In the genomic region with DNA sequence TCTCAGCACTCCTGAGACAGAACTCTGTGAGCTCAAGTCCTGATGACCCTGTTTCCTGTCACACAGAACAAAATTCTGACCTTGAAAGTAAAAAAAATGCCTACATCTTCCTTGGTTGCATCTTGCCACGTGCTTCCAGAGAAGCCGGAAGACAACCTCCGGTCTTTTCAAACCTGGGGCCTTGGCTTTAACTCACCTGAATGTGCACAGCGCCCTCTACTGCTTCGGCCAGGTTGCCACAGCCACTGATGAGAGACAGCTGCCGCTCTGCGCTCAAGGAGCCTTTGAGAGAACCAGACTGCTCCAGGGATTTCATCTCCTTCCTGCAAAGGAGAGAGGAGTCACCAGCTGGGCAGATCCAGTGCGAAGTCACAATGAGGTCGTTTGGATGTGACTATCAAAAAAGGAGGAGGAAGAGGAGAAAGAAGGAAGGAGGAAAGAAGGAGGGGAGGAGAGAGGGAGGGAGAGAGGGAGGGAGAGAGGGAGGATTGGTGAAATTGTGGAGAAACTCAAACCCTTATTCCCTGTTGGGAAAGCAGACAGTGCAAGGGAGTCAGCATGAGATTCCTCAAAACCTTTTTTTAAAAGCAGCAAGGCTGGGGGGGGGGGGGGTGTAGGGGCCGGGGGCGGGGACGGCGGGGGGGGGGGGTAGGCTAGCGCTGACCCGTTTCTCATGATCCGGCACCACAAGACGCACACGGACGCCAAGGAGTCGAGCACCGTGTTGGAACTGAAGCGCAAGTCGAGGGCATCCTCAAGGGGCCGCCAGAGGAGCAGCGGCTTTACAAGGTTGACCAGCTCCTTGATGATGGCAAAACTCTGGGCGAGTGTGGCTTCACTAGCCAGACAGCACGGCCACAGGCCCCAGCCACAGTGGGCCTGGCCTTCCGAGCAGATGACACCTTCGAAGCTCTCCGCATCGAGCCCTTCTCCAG, we compare ENCODE assay signal across 8 mouse cellular contexts. TPM values are rescaled to one million over a fixed set of nuclear protein-coding genes. Genes with fewer than 3 reads are reported as not detected.
A peak's percentile ranks its signal among the peaks of the same experiment; 100 is the strongest.
DNase-seq lines count a peak whose midpoint lies in the region; ATAC-seq and TF ChIP-seq lines count a peak whose summit lies in the region.

No protein-coding gene starts in this region.

- H3K79me2 ChIP-seq in heart, adult 2 months (replicated peaks; ENCODE audit: control insufficient read depth, insufficient read depth, low read length), result no peaks in the 10 kb centered on the region

- 0 out of 2 replicates have a peak, but pooled peaks have one; percentile 18 for TF ChIP-seq EP300 in heart, adult 2 months (IDR thresholded peaks at IDR 0.05; ENCODE audit: insufficient read depth, low read depth, low read length)

- no peaks in the 10 kb centered on the region for H3K4me1 ChIP-seq in embryonic facial prominence, embryonic 11.5 days (ENCODE audit: control insufficient read depth, insufficient read depth, low read length)
- H3K4me1 ChIP-seq in heart, adult 2 months (ENCODE audit: control insufficient read depth, insufficient read depth, low read length), result no peaks in the 10 kb centered on the region
- H3K4me1 ChIP-seq in limb, embryonic 11.5 days (ENCODE audit: control insufficient read depth, insufficient read depth, low read length), result no peaks in the 10 kb centered on the region
- H3K4me1 ChIP-seq in midbrain, postnatal 0 days (ENCODE audit: insufficient read depth, low read length), result no peaks in the 10 kb centered on the region
- H3K4me1 ChIP-seq in stomach, embryonic 14.5 days (ENCODE audit: control insufficient read depth, insufficient read depth, low read length), result no peaks in the 10 kb centered on the region

- no peaks in the 10 kb centered on the region for H3K36me3 ChIP-seq in embryonic facial prominence, embryonic 11.5 days (replicated peaks; ENCODE audit: control insufficient read depth, insufficient read depth, low read depth, low read length)
- no peaks in the 10 kb centered on the region for H3K36me3 ChIP-seq in heart, adult 2 months (ENCODE audit: control insufficient read depth, insufficient read depth, low read length)
- H3K36me3 ChIP-seq in limb, embryonic 11.5 days (ENCODE audit: control insufficient read depth, insufficient read depth, low read length), result no peaks in the 10 kb centered on the region
- no peaks in the 10 kb centered on the region for H3K36me3 ChIP-seq in midbrain, postnatal 0 days (ENCODE audit: insufficient read depth, low read length)
- no peaks in the 10 kb centered on the region for H3K36me3 ChIP-seq in stomach, embryonic 14.5 days (ENCODE audit: control insufficient read depth, insufficient read depth, low read length)

- no peaks in the 10 kb centered on the region for H3K27me3 ChIP-seq in embryonic facial prominence, embryonic 11.5 days (ENCODE audit: control insufficient read depth, insufficient read depth, low read length)
- H3K27me3 ChIP-seq in heart, adult 2 months (ENCODE audit: control insufficient read depth, insufficient read depth, low read length), result no peaks in the 10 kb centered on the region
- H3K27me3 ChIP-seq in limb, embryonic 11.5 days (ENCODE audit: control insufficient read depth, insufficient read depth, low read length), result no peaks in the 10 kb centered on the region
- H3K27me3 ChIP-seq in midbrain, postnatal 0 days (ENCODE audit: insufficient read depth, low read length), result no peaks in the 10 kb centered on the region
- no peaks in the 10 kb centered on the region for H3K27me3 ChIP-seq in stomach, embryonic 14.5 days (ENCODE audit: control insufficient read depth, insufficient read depth, low read length)

- ATAC-seq in embryonic facial prominence, embryonic 11.5 days (replicated peaks; ENCODE audit: insufficient number of reproducible peaks, low FRiP score, low TSS enrichment, low read depth), result peak; percentile 63; the same call in 1 of the 2 replicates
- 0 out of 2 replicates have a peak, but pooled peaks have one; percentile 57 for ATAC-seq in limb, embryonic 11.5 days (ENCODE audit: insufficient number of reproducible peaks, low FRiP score, low TSS enrichment, low read depth)
- peak; percentile 73 for ATAC-seq in midbrain, postnatal 0 days (ENCODE audit: low FRiP score)
- ATAC-seq in stomach, embryonic 14.5 days (ENCODE audit: insufficient number of reproducible peaks, insufficient read depth, low FRiP score, low read depth), result peak; percentile 33; the same call in 1 of the 2 replicates

- intact Hi-C loops in heart, adult 2 months (cut with DNase I), result loop anchor here (2.0 to 5.0 kb wide), 2 partner anchors 254 to 271 kb away; no protein-coding TSS in a partner anchor

- peak overlapping the region; percentile 10; the same call in 1 of the 2 replicates for H3K4me2 ChIP-seq in embryonic facial prominence, embryonic 11.5 days (ENCODE audit: low read depth, low read length)
- H3K4me2 ChIP-seq in limb, embryonic 11.5 days (ENCODE audit: low read depth, severe bottlenecking), result peak overlapping the region; percentile 17; the same call in 1 of the 2 replicates
- peak overlapping the region; percentile 26; the same call in 1 of the 2 replicates for H3K4me2 ChIP-seq in midbrain, postnatal 0 days (ENCODE audit: low read depth, low read length, poor library complexity, severe bottlenecking)
- peak overlapping the region; percentile 22; the same call in 1 of the 2 replicates for H3K4me2 ChIP-seq in stomach, embryonic 14.5 days (replicated peaks; ENCODE audit: low read depth, low read length)

- no peak overlapping the region for H3K27ac ChIP-seq in embryonic facial prominence, embryonic 11.5 days (replicated peaks; ENCODE audit: low read depth, low read length)
- H3K27ac ChIP-seq in heart, adult 2 months, result no peak overlapping the region
- no peak overlapping the region for H3K27ac ChIP-seq in limb, embryonic 11.5 days (replicated peaks; ENCODE audit: low read depth, low read length)
- no peak overlapping the region for H3K27ac ChIP-seq in midbrain, postnatal 0 days (ENCODE audit: low read depth, low read length)
- no peak overlapping the region for H3K27ac ChIP-seq in stomach, embryonic 14.5 days (ENCODE audit: low read length)

- TF ChIP-seq CTCF in heart, adult 2 months (IDR thresholded peaks at IDR 0.05), result peak; percentile 84
- peak; percentile 89 for TF ChIP-seq CTCF in midbrain, postnatal 0 days (IDR thresholded peaks at IDR 0.05)

- H3K9me3 ChIP-seq in embryonic facial prominence, embryonic 11.5 days (replicated peaks; ENCODE audit: control insufficient read depth, low read length), result no peaks in the 10 kb centered on the region
- H3K9me3 ChIP-seq in limb, embryonic 11.5 days (ENCODE audit: control insufficient read depth, low read length), result no peaks in the 10 kb centered on the region
- no peaks in the 10 kb centered on the region for H3K9me3 ChIP-seq in midbrain, postnatal 0 days (ENCODE audit: low read length)
- no peaks in the 10 kb centered on the region for H3K9me3 ChIP-seq in stomach, embryonic 14.5 days (ENCODE audit: control insufficient read depth, low read depth, low read length)

- peak; percentile 78 for DNase-seq in 3T3-L1 (ENCODE audit: low read depth, low spot score)
- peak; percentile 85 for DNase-seq in adrenal gland, postnatal 14 days
- DNase-seq in embryonic facial prominence, embryonic 11.5 days (ENCODE audit: low spot score), result peak; percentile 93
- peak; percentile 54 to 64 for DNase-seq in heart, adult 2 months
- peak; percentile 65 to 82 for DNase-seq in kidney, adult 8-10 months
- peak; percentile 95 for DNase-seq in limb, embryonic 11.5 days (ENCODE audit: low spot score)
- DNase-seq in midbrain, postnatal 0 days (ENCODE audit: low spot score), result peak; percentile 89

- no peak overlapping the region for H3K9ac ChIP-seq in embryonic facial prominence, embryonic 11.5 days (replicated peaks; ENCODE audit: low read length)
- H3K9ac ChIP-seq in heart, adult 2 months (ENCODE audit: low read depth, low read length), result no peak overlapping the region
- H3K9ac ChIP-seq in limb, embryonic 11.5 days (ENCODE audit: low read length), result no peak overlapping the region
- H3K9ac ChIP-seq in midbrain, postnatal 0 days (replicated peaks; ENCODE audit: low read length, poor library complexity, severe bottlenecking), result no peak overlapping the region
- no peak overlapping the region for H3K9ac ChIP-seq in stomach, embryonic 14.5 days (replicated peaks; ENCODE audit: low read depth, low read length)

- H3K4me3 ChIP-seq in embryonic facial prominence, embryonic 11.5 days (ENCODE audit: low read depth, low read length), result no peak overlapping the region
- H3K4me3 ChIP-seq in heart, adult 2 months, result no peak overlapping the region
- no peak overlapping the region for H3K4me3 ChIP-seq in limb, embryonic 11.5 days (ENCODE audit: low read depth, low read length)
- no peak overlapping the region for H3K4me3 ChIP-seq in midbrain, postnatal 0 days (ENCODE audit: low read depth, low read length)
- no peak overlapping the region for H3K4me3 ChIP-seq in stomach, embryonic 14.5 days (ENCODE audit: low read depth, low read length)

- TF ChIP-seq POLR2A in heart, adult 2 months (IDR thresholded peaks at IDR 0.05; ENCODE audit: insufficient read depth, low read depth, low read length), result no peak

- 10% methylated on average over 20 of the region's 31 CpGs for WGBS in embryonic facial prominence, embryonic 11.5 days
- WGBS in heart, adult 2 months, result 24% methylated on average over 29 of the region's 31 CpGs
- WGBS in limb, embryonic 11.5 days, result 8% methylated on average over 24 of the region's 31 CpGs
- WGBS in midbrain, postnatal 0 days, result 4% methylated on average over 23 of the region's 31 CpGs
- WGBS in stomach, embryonic 14.5 days, result 7% methylated on average over 25 of the region's 31 CpGs

RNA-seq across cellular contexts. Expression of a gene that starts 35.3 kb away (rescaled TPM):
- 16.9 and 18.6 TPM in 2 replicates for total RNA-seq in adrenal gland, postnatal 14 days (2021)
- polyA plus RNA-seq in embryonic facial prominence, embryonic 11.5 days (2014; fragmentation: Nextera tagmentation; extraction: Ambion mirVana), result 12.0 and 13.0 TPM in 2 replicates
- 1 to 10 TPM; 5.6 to 6.7 TPM for total RNA-seq in heart, adult 2 months (2021)
- polyA plus RNA-seq in heart, adult 2 months (2012; rRNA removed), result 12.4 and 12.9 TPM in 2 replicates
- polyA plus RNA-seq in limb, embryonic 11.5 days (2014; fragmentation: Nextera tagmentation; extraction: Ambion mirVana), result 13.0 and 14.0 TPM in 2 replicates
- total RNA-seq in midbrain, postnatal 0 days (2014; rRNA removed), result 11.8 and 13.5 TPM in 2 replicates
- polyA plus RNA-seq in midbrain, postnatal 0 days (2015; fragmentation: Nextera tagmentation; extraction: Ambion mirVana), result 19.4 and 19.7 TPM in 2 replicates
- 31.9 and 33.1 TPM in 2 replicates for polyA plus RNA-seq in stomach, embryonic 14.5 days (2014; fragmentation: Nextera tagmentation; extraction: Ambion mirVana)
